Mouse (Mus musculus) left cerebral cortex, adult 9 months (tissue): ENCODE measurements around the gene Rab7.
"Not testable (repeated sequence)": the region's sequence is repeated elsewhere in the genome, so short reads cannot be mapped to it uniquely, and the experiment has no call there.

ENCODE experiments used
- DNase-seq, 2 experiments: peaks; one replicate each; pipeline ENCODE4 v3.0.0; 2022; ENCODE audit warnings: low spot score in 2 of 2

Gene Rab7

DNA sequence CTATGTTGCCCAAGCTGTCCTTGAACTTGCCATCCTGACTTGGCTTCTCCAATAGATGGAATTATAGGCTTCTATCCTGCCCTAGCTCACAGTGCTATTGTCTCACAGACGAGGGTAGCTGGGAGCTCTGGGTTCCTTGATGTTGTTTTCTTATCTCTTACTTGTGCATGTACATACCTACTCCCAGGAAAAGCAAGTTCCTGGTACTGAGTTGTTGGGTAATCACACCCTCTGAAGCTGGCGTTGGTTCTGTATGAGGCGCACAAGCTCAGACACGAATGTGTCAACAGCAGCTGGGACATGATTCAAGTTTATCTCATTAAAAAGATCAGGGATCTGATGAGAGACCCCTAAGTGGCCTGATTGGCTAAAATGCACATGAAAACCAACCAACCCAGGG is 41.6 kb downstream of the Rab7 start:
- no peak for DNase-seq

DNA sequence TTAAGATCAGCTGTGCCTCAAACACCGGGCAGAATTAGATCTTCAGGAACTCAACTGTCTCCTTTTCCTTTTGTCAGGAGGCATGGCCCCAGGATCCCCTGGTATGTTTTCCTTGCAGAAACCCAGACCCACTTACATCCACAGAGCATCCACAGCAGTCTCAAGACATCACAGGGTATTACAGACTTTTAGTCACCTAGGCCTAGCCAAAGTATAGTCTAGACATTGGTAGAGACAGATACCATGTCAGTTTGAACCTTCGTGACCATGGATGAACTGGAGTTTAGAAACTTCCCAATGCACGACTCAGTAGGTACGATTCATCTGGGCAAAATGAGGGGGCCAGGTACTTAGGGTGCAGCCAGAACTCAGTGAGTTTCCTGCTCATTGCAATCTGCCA is 46.7 kb downstream of the Rab7 start:
- DNase-seq, result no peak

DNA sequence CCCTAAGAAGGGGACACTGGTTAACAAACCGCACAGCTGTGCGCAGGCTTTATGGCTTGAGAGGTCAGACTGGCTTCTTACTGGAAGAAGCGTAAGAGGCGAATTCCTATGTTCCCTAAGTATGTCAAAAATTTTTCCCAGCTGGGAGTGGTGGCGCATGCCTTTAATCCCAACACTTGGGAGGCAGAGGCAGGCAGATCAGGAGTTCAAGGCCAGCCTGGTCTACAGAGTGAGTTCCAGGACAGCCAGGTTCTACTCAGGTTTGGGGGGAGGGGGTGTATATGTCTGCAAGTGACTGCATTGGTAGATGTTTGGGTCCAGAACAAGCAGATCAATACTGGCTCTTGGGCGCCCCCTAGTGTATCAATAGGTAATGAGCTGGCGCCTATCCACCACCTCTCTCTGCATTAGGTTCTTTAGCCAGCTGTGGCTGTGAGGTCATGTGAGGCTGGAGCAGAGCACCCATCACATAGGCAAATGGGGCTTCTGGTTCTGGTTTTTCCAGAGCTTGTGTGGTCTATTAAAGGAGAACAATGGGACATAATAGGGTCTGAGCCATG is 47.3 kb downstream of the Rab7 start:
- DNase-seq, result peak; percentile 65 to 88

DNA sequence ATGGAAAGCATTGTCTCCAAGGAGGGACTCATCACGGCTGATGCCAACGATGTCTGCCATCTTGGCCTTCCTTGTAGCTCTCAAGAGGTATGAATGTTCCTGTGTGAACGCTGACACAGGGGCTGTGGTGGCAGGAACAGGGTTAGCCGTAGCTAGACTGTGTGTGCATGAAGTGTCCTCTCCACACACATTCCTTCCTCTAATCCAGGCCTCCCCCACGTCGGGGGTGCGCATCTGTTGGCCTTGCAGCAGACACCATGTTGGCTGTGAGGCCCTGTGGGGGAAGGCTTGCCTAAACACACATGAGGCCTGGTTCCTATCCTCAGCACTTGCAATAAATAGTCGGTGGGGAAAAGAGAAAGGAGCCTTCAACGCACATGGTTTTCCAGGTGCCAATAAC is 48.5 kb downstream of the Rab7 start:
- no peak for DNase-seq

DNA sequence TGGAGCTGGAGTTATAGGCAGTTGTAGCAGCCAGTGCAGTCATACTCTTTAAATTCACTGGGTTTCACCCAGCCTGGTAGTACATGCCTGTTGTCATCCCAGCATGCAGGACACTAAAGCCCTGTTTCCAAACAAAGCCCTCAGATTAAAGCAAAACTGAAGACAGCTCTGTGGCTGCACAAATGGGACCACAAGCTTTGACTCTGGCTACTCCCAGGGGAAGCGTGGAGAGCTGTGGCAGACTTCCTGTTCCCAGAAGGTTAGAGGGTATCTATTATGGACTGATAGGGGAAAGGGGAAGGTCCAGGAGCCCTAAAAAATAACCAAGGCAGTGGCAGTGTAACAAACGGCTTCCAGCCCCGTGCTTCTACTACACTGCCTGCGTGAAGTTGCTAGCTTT is 49.6 kb downstream of the Rab7 start:
- no peak for DNase-seq

DNA sequence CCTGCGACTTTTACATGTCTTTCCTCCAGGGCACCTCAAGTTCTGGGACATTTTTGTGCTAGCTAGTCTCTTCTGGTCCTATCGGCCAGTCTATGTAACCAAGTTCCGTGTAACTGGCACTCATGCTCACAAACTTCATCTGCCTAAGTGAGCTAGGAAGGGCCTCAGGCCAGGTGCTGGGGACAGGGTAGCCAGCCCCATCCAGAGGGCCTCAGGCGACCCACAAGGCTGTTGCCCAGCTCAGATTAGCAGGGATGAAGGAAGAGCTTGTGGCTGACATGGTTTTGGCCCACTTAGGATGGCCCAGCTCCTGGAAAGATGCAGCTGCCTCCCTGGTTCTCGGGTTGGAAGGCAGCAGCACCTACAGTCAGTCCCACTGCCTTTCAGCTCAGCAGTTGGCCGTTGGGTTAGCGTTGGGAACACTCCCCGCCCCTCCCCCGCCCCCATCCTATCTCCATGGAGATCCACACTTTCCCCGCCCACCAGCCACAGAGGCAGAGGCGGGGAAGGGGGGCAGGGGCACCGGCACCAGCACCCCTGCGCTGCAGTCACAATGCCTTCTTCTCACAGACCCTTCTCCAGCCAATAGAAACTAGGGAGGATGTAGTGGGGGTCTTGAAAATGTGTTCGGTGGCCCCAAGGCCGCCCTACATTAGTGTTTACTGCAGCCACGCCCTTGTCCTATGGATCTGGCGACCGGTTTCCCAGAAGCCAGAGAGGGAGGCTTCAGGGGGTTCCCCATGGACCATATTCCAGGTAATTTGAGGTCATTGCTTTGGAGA is 51.1 kb downstream of the Rab7 start:
- peak in 1 of 2 experiments; percentile 50 for DNase-seq

DNA sequence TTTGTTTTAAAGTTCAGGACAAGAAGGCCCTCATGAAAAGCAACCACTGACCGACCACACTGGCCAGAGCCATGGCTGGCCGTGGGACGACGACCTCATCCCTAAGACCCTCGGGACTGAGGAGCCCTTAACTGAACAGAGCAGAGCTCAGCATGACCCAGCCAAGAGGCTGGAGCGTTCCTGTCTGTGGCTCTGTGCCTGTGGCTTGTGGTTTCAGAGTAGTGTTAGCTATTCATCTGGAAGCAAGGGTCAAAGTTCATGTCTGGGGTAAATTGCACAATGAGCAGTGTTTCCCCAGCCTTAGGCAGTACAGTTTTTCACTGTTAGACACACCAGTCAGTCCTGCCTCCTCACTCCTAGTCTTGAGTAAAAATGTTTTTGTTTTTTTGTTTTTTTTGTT is 52.3 kb downstream of the Rab7 start:
- no peak for DNase-seq

DNA sequence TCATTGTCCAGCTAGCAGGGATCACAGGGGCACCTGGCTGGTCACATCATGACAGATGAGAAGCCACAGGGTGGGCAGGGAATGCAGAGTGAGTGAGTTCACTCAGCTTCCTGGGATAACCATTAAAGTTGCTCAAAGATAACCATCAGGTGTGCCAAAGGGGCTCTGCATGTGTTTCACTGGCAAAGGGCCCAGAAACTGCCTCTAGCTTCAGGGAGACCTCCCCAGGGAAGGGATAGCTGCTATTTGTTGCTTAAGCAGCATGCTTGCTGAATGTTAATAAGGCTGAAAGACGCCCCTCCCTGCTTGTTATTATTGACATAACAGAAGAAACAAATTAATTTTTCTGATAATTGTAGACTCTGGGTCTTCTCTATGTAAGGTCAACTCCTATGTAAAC is 53.2 kb downstream of the Rab7 start:
- no peak for DNase-seq

DNA sequence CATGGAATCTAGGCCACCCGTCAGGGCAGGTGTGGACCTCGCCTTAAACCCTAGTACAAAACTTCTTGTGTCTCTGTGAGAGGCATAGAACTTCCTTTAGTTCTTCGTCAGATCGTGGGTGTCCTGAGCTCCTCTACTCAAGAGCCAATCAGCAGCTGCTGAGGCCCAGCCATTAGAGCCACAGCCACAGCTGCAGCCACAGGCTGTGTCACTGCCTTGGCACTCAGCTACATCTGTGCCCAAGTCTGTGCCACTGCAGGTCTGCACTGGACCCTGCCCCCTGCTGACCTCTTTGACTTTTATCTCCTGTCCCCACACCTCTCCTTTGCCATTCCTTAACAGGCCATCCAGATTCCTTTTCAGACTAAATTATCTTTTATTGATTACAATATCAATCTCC is 53.9 kb downstream of the Rab7 start:
- DNase-seq, result no peak

DNA sequence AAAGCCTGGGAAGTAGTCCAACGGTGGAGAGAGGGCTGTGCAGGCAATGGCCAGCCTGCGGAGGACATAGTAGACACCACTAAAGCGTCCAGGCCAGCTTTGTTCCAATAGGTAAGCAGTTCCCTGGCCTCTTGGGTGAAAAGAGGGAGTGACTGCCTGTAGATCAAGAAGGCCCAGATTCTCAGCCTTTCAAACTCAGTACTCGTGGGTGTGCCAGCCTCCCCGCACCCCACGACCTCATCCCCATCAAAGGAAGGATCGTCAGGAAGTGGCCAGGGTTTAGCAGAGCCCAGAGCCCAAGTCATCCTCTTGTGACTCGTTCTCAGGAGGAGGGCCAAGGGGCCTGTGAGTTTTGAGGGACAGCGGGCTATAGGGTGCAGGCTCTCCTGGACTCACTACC is 62.6 kb downstream of the Rab7 start:
- DNase-seq, result no peak

DNA sequence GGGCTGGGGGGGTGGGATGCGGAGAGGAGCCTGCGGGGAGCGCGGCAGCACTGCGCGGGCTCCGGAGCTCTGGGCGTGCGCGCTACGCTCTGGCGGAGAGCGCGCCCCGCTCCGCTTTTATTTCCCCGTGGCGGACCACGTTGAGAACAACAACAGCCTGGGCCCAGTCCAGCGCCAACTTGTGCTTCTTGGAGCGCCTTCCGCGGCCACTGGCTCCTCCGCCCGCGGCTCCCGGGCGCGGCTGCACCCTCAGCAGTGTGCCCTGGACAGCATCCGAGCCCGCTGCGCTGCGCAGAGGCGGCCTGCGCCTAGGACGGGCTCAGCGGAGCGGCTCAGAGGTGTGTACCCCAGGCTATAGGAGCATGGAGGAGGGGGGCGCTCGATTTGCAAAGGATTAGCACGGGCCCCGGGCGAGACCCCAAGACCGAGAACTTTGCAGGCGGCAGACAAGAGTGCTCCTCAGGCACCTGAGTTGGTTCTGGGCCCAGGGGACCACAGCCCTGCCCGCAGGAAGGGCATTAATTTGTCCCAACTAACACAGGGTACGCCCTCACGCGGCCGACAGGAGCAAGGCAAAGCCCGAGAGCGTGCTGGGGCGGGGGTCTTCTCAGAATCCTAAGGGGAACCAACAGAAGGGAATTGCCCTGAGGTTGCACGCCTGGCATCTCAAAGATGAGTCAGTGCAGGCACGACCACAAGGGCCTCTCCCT is 63.4 kb downstream of the Rab7 start, which contains the start of gene H1fx:
TSS of gene H1fx (minus strand) at position 91 of the 710 bp plus-strand sequence.
- DNase-seq, result peak in 1 of 2 experiments; percentile 64

DNA sequence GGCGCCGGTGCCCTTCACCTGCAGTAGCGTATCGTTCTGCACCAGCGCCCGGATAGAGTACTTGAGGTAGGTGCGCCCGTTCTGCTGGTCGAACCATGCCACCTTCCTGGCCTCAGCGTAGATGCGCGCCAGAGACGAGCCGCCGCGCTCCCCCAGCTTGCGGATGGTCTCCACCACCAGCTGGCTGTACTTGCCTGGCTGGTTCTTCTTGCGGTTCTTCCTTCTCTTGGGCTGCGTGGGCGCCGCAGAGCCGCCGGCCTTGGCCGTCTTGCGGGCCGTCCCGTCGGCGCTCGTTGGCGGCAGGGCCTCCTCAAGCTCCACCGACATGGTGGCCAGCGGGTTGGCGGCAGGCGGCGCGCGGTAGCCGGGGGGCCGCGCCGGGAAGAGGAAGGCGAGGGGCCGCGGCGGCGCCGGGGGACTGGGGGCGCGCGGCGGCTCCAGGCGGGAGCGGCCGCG is 64.0 kb downstream of the Rab7 start:
- DNase-seq, result no peak

DNA sequence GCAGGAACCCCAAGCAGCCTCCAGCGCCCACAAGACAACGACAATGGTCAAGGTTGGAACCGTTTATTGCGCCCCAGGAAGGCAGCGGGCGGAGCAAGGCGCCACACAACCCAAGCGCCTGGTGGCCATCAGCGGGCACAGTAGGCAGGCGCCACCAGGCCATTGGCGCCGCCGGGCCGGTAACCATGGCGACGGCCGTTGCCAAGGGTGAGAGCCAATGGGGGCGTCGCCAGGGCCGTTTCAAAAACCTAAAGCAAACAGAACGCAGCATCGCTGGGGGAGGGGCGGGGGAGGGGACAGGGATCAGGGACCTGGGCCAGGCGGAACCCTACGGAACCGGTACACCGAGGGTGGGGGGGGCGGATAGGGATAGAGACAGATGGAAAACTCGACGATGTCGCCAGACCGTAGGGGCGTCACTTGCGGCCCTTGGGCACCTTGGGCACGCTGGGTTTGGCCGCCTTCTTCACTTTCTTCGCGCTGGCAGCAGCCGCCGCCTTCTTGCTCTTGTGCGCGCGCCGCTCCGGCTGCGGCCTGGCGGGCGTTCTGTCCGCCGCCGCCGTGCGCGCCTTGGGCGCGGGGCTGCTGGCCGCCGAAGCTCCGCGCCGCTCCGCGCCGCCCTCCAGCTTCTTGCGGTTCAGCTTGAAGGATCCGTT is 64.6 kb downstream of the Rab7 start:
- peak; percentile 61 to 81 for DNase-seq

DNA sequence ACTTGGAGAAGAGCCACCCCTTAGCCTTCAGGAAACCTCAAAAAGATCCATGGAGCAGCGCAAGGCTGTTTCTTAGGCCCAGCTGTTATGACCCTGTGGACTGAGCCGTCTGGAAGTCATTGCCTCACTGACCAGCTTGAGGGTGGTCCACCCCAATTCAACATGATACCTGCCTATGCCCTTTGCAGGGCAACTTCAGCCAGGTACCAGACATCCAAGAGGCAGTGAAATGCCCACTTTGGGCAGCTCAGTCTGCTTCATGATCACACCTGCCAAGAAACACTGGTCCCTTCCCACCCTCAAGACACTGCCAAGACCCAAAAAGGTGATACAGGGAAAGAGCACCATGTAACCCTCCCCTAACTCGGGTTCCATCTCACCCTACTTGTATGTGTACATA is 65.3 kb downstream of the Rab7 start:
- DNase-seq, result no peak

DNA sequence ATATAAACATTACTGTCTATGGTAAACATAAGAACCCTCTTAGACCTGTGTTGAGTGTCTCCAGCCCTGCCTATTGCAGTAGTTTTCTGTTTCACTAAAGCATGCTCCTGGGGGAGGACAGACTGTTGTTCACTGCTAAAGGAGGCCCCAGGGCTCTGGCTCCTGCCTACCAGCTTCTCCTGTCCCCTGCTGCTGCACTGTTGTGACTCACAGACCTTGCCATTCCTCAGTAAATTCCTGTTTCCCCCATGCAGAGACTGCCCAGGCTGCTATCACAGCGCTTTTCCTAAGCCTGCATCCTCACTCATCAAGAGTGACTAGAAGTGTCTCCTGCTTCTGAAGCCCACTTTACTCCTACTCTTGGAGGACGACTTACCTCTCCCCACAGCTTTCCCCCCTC is 75.0 kb downstream of the Rab7 start:
- DNase-seq, result no peak

DNA sequence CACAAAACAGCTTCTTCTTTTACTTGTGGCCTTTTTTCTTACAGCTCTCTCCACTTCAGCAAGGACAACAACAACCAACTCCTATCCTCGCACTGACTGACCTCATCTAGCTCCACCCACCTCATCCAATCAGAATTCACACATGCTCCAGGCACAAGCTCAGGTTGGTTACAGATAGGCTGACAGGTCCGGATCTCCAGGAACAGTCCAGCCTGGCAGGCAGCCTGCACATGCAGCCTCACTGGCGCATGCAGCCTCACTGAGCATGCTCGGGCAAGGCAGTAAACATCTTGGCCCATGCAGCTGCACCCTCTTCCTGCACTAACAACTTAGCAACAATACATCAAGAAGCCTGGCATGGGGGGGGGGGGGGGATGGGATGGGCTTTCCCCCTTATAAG is 82.6 kb downstream of the Rab7 start:
- not testable (repeated sequence) for DNase-seq
